Mouse (Mus musculus) midbrain, embryonic 12.5 days (tissue): ENCODE results near the gene Fcgrt. TPM values are rescaled to one million over a fixed set of nuclear protein-coding genes. Genes with fewer than 3 reads are reported as not detected.
"Not testable (repeated sequence)": the region's sequence is repeated elsewhere in the genome, so short reads cannot be mapped to it uniquely, and the experiment has no call there.

Experiments
- ATAC-seq: fragments of 200-750 bp; cut with Nextera tagmentation; 2 replicates; pipeline ENCODE4 v1.8.0; 2017; ENCODE audit warnings: low read depth, moderate TSS enrichment, moderate library complexity; ENCODE audit not compliant: low FRiP score
- H3K27ac ChIP-seq: fragments of 300-500 bp; sonication (generic); replicated peaks from 2 replicates; pipeline ENCODE4 v1.5.1; 2016; ENCODE audit warnings: mild to moderate bottlenecking
- H3K27me3 ChIP-seq: fragments of 300-500 bp; sonication (generic); 2 replicates; pipeline ENCODE4 v1.6.1; 2016; ENCODE audit warnings: mild to moderate bottlenecking
- H3K36me3 ChIP-seq: fragments of 300-500 bp; sonication (generic); 2 replicates; pipeline ENCODE4 v1.6.1; 2016
- H3K4me1 ChIP-seq: fragments of 300-500 bp; sonication (generic); 2 replicates; pipeline ENCODE4 v1.6.1; 2016
- H3K4me2 ChIP-seq: fragments of 300-500 bp; sonication (generic); replicated peaks from 2 replicates; pipeline ENCODE4 v1.6.1; 2016; ENCODE audit warnings: mild to moderate bottlenecking, moderate library complexity
- H3K4me3 ChIP-seq: fragments of 300-500 bp; sonication (generic); 2 replicates; pipeline ENCODE4 v1.5.1; 2016; ENCODE audit warnings: mild to moderate bottlenecking
- H3K9ac ChIP-seq: fragments of 300-500 bp; sonication (generic); replicated peaks from 2 replicates; pipeline ENCODE4 v1.6.1; 2016; ENCODE audit warnings: mild to moderate bottlenecking, moderate library complexity
- H3K9me3 ChIP-seq: fragments of 300-500 bp; sonication (generic); 2 replicates; pipeline ENCODE4 v1.6.1; 2016; ENCODE audit warnings: mild to moderate bottlenecking
- whole genome bisulfite sequencing: fragments of 180-500 bp; shearing (Covaris S2); methylation state at CpG from one replicate; pipeline ENCODE4 v1.1.7; 2016; 5-methylcytosine and 5-hydroxymethylcytosine counted together
- polyA plus RNA-seq: library from polyadenylated mRNA; unstranded; fragments of >200 nt; fragmentation: Nextera tagmentation; extraction: Ambion mirVana; gene quantifications from 2 replicates; pipeline ENCODE4 v1.2.1, GENCODE M21; 2016

Fcgrt gene
- polyA plus RNA-seq, 1 experiment from 2014 or later = 25.9 TPM

- H3K36me3 ChIP-seq = no peaks in the 10 kb centered on the region
- no peak overlapping the region for H3K4me2 ChIP-seq
- peaks cover 6% of the 10 kb centered on the region; the same call in 1 of the 2 replicates for H3K4me1 ChIP-seq
- no peak overlapping the region for H3K4me3 ChIP-seq
- no peak overlapping the region for H3K27ac ChIP-seq
- H3K9ac ChIP-seq = no peak overlapping the region
- WGBS = 88% methylated on average over 9 of the region's 9 CpGs
- no peaks in the 10 kb centered on the region for H3K27me3 ChIP-seq
- H3K9me3 ChIP-seq = no peaks in the 10 kb centered on the region
- no peak for ATAC-seq
These were observed 588 bp downstream of the Fcgrt start for GRCm38 (mm10) chr7:45102940-45103585.

GRCm38 (mm10) chr7:45102441-45102840, 1.2 kb downstream of the Fcgrt start:
- H3K36me3 ChIP-seq = no peaks in the 10 kb centered on the region
- H3K4me1 ChIP-seq = peaks cover 6% of the 10 kb centered on the region; the same call in 1 of the 2 replicates
- H3K27ac ChIP-seq = no peak overlapping the region
- H3K4me2 ChIP-seq = no peak overlapping the region
- 92% methylated on average over 11 of the region's 11 CpGs for WGBS
- no peak for ATAC-seq
- no peak overlapping the region for H3K9ac ChIP-seq
- H3K9me3 ChIP-seq = no peaks in the 10 kb centered on the region
- H3K27me3 ChIP-seq = no peaks in the 10 kb centered on the region
- H3K4me3 ChIP-seq = no peak overlapping the region

- no peaks in the 10 kb centered on the region for H3K4me1 ChIP-seq
- no peak overlapping the region for H3K27ac ChIP-seq
- H3K36me3 ChIP-seq = no peaks in the 10 kb centered on the region
- 94% methylated on average over 6 of the region's 6 CpGs for WGBS
- H3K4me3 ChIP-seq = no peak overlapping the region
- H3K9ac ChIP-seq = no peak overlapping the region
- no peaks in the 10 kb centered on the region for H3K9me3 ChIP-seq
- no peak for ATAC-seq
- no peak overlapping the region for H3K4me2 ChIP-seq
- no peaks in the 10 kb centered on the region for H3K27me3 ChIP-seq
These were observed 3.6 kb downstream of the Fcgrt start for GRCm38 (mm10) chr7:45100046-45100445.

GRCm38 (mm10) chr7:45098541-45099240, 5.0 kb downstream of the Fcgrt start:
- Histone ChIP-seq H3K4me1 (no peaks in the 10 kb centered on the region), H3K4me2 (no peak overlapping the region), H3K36me3 (no peaks in the 10 kb centered on the region), H3K27me3 (no peaks in the 10 kb centered on the region), H3K27ac (no peak overlapping the region), H3K9ac (no peak overlapping the region), H3K9me3 (no peaks in the 10 kb centered on the region), H3K4me3 (no peak overlapping the region)
- WGBS = 88% methylated on average over 8 of the region's 8 CpGs
- ATAC-seq = no peak

GRCm38 (mm10) chr7:45097479-45097878, 6.2 kb downstream of the Fcgrt start:
- H3K4me1 ChIP-seq = no peaks in the 10 kb centered on the region
- no peak overlapping the region for H3K9ac ChIP-seq
- no peak overlapping the region for H3K4me2 ChIP-seq
- no peak for ATAC-seq
- no peaks in the 10 kb centered on the region for H3K9me3 ChIP-seq
- H3K27me3 ChIP-seq = peaks cover 5% of the 10 kb centered on the region; the same call in 1 of the 2 replicates
- no peak overlapping the region for H3K27ac ChIP-seq
- H3K36me3 ChIP-seq = no peaks in the 10 kb centered on the region
- WGBS = 76% methylated on average over 6 of the region's 6 CpGs
- H3K4me3 ChIP-seq = no peak overlapping the region

GRCm38 (mm10) chr7:45095965-45096364, 7.7 kb downstream of the Fcgrt start:
- not testable (repeated sequence) for H3K9ac ChIP-seq, H3K4me1 ChIP-seq, H3K9me3 ChIP-seq, ATAC-seq, H3K27ac ChIP-seq, H3K4me3 ChIP-seq, H3K36me3 ChIP-seq, H3K4me2 ChIP-seq
- H3K27me3 ChIP-seq = peaks cover 14% of the 10 kb centered on the region; the same call in 1 of the 2 replicates
- WGBS = 96% methylated on average over 14 of the region's 14 CpGs

GRCm38 (mm10) chr7:45095367-45095766, 8.3 kb downstream of the Fcgrt start:
- Histone ChIP-seq H3K9ac (no peak overlapping the region), H3K4me1 (peaks cover 10% of the 10 kb centered on the region), H3K27ac (no peak overlapping the region), H3K4me2 (no peak overlapping the region), H3K36me3 (no peaks in the 10 kb centered on the region), H3K9me3 (no peaks in the 10 kb centered on the region), H3K27me3 (peaks cover 14% of the 10 kb centered on the region; the same call in 1 of the 2 replicates), H3K4me3 (no peak overlapping the region)
- no peak for ATAC-seq
- 94% methylated on average over 6 of the region's 6 CpGs for WGBS

- Histone ChIP-seq H3K4me1 (peaks cover 10% of the 10 kb centered on the region), H3K9ac (no peak overlapping the region), H3K27me3 (peaks cover 14% of the 10 kb centered on the region; the same call in 1 of the 2 replicates), H3K36me3 (no peaks in the 10 kb centered on the region), H3K4me2 (no peak overlapping the region), H3K9me3 (no peaks in the 10 kb centered on the region), H3K27ac (no peak overlapping the region), H3K4me3 (no peak overlapping the region)
- WGBS = 79% methylated on average over 7 of the region's 7 CpGs
- no peak for ATAC-seq
These were observed 9.5 kb downstream of the Fcgrt start for GRCm38 (mm10) chr7:45094121-45094520.

GRCm38 (mm10) chr7:45093516-45093905, 10.1 kb downstream of the Fcgrt start:
- no peak overlapping the region for H3K9ac ChIP-seq
- H3K4me2 ChIP-seq = no peak overlapping the region
- no peaks in the 10 kb centered on the region for H3K9me3 ChIP-seq
- 41% methylated on average over 11 of the region's 18 CpGs for WGBS
- no peak overlapping the region; the same call in 1 of the 2 replicates for H3K27ac ChIP-seq
- peaks cover under 1% of the 10 kb centered on the region; the same call in 1 of the 2 replicates for H3K36me3 ChIP-seq
- H3K27me3 ChIP-seq = peaks cover 14% of the 10 kb centered on the region; the same call in 1 of the 2 replicates
- no peak for ATAC-seq
- no peak overlapping the region for H3K4me3 ChIP-seq
- peaks cover 10% of the 10 kb centered on the region for H3K4me1 ChIP-seq

GRCm38 (mm10) chr7:45092828-45093515, 10.7 kb downstream of the Fcgrt start:
- Histone ChIP-seq H3K9ac (no peak overlapping the region), H3K4me1 (peaks cover 10% of the 10 kb centered on the region), H3K27ac (no peak overlapping the region; the same call in 1 of the 2 replicates), H3K9me3 (no peaks in the 10 kb centered on the region), H3K4me2 (no peak overlapping the region), H3K4me3 (no peak overlapping the region), H3K36me3 (peaks cover 4% of the 10 kb centered on the region; the same call in 1 of the 2 replicates), H3K27me3 (peaks cover 14% of the 10 kb centered on the region; the same call in 1 of the 2 replicates)
- ATAC-seq = no peak
- 69% methylated on average over 12 of the region's 12 CpGs for WGBS

GRCm38 (mm10) chr7:45092048-45092447, 11.6 kb downstream of the Fcgrt start, which contains the start of gene Rcn3:
Gene Rcn3 (minus strand): TSS chr7:45092221.
- no peaks in the 10 kb centered on the region for H3K9me3 ChIP-seq
- 0% methylated on average over 16 of the region's 16 CpGs for WGBS
- peak within 1 kb of the TSS; percentile 58 for H3K9ac ChIP-seq
- H3K4me3 ChIP-seq = peak within 1 kb of the TSS; percentile 50
- peaks cover 4% of the 10 kb centered on the region; the same call in 1 of the 2 replicates for H3K36me3 ChIP-seq
- peak within 1 kb of the TSS; percentile 74 for H3K4me2 ChIP-seq
- H3K27ac ChIP-seq = no peak within 1 kb of the TSS; the same call in 1 of the 2 replicates
- peaks cover 14% of the 10 kb centered on the region; the same call in 1 of the 2 replicates for H3K27me3 ChIP-seq
- ATAC-seq = peak; percentile 93
- H3K4me1 ChIP-seq = peaks cover 10% of the 10 kb centered on the region
